In genomic region chr5:127160292-127160691, GRCm38 (mm10) we compare ENCODE assay signal across 8 mouse cellular contexts.
A peak's percentile ranks its signal among the peaks of the same experiment; 100 is the strongest.
DNase-seq lines count a peak whose midpoint lies in the region; ATAC-seq lines count a peak whose summit lies in the region.

No protein-coding gene starts in this region.

- H3K9me3 ChIP-seq in limb, embryonic 10.5 days (replicated peaks), result no peaks in the 10 kb centered on the region

- no peaks in the 10 kb centered on the region for H3K27me3 ChIP-seq in limb, embryonic 10.5 days (ENCODE audit: low read depth, poor library complexity, severe bottlenecking)

- H3K4me1 ChIP-seq in limb, embryonic 10.5 days, result no peaks in the 10 kb centered on the region

- H3K27ac ChIP-seq in limb, embryonic 10.5 days, result no peak overlapping the region

- H3K4me3 ChIP-seq in limb, embryonic 10.5 days, result no peak overlapping the region

- 53% methylated on average over 3 of the region's 3 CpGs for WGBS in limb, embryonic 10.5 days

- DNase-seq in adrenal gland, adult 2 months, result peak; percentile 3
- DNase-seq in adrenal gland, adult 8-10 months, result no peak
- DNase-seq in left cerebral cortex, postnatal 4 days, result peak; percentile 17
- no peak for DNase-seq in left cerebral cortex, adult 11 months (ENCODE audit: low spot score)
- DNase-seq in cerebellum, adult 8-10 months, result peak; percentile 40
- DNase-seq in limb, embryonic 10.5 days (ENCODE audit: low spot score), result peak; percentile 46
- DNase-seq in urinary bladder, postnatal 4 days (ENCODE audit: low spot score in 2 of 2), result no peak

- ATAC-seq in monocyte, adult 5-6 weeks (replicated peaks; ENCODE audit: insufficient number of reproducible peaks, low FRiP score, low TSS enrichment, poor library complexity, severe bottlenecking), result no peak

- H3K36me3 ChIP-seq in limb, embryonic 10.5 days, result no peaks in the 10 kb centered on the region

- intact Hi-C loops in left cerebral cortex, postnatal 4 days (cut with DNase I), result no loop called here

Comparison
In these comparisons a context has a peak if more than half of its experiments do, and no peak if none do; other contexts are left out.
1. DNase-seq: peak in adrenal gland, adult 2 months (single experiment), left cerebral cortex, postnatal 4 days (single experiment), cerebellum, adult 8-10 months (single experiment) and limb, embryonic 10.5 days (single experiment); none in adrenal gland, adult 8-10 months (single experiment), left cerebral cortex, adult 11 months (single experiment) and urinary bladder, postnatal 4 days (0 of 2).